Mouse (Mus musculus): ENCODE data around the gene Baiap3.
"Not testable (repeated sequence)": the region's sequence is repeated elsewhere in the genome, so short reads cannot be mapped to it uniquely, and the experiment has no call there.

Gene Baiap3

DNA sequence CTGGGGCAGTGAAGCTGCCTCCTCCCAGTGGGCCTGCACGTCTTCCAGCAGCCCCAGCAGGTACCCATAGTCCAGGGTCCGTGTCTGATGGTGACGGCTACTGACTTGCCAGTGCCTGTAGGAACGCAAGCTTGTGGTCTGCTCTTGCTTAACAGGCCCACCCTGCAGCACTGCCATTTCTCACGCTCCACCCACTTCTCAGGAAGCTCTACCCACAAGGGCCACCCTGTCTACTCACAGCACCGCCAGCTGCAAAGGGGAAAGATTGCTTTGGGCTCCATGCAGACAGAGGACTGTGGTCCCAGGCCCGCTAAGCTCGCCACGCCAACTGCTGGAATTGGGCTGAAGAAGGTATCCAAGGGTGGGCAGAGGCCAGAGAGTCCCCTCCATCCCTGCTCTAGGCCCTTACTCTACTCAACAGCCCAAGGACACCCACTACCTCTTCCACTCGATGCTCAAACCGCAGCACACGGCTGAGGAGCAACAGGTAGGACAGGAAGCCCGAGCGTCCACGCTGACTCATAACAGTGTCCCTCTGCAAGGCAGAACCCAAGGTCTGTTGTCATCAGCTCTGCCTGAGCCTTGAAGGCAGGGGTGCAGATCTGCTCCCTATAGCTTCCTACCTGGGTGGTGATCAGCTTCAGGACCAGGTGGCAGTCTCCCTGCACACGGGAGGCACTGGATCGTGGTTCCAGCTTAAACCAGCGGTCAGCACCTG, 8.0 kb downstream of the Baiap3 start:
- DNase-seq (ENCODE audit: low read depth, low spot score), result no peak

GRCm38 (mm10) chr17:25244239-25244638, 11.9 kb downstream of the Baiap3 start:
- DNase-seq (ENCODE audit: low read depth, low spot score), result no peak

- no peak for DNase-seq (ENCODE audit: low read depth, low spot score)
Measured at GRCm38 (mm10) chr17:25243131-25243780, 12.9 kb downstream of the Baiap3 start.

- peak; percentile 84 for DNase-seq (ENCODE audit: low read depth, low spot score)
Measured at GRCm38 (mm10) chr17:25239695-25240636, 16.2 kb downstream of the Baiap3 start, which contains the start of the genes Gnptg and Tsr3. Gene Gnptg, minus strand, starts transcription at chr17:25240124. Gene Tsr3, plus strand, starts transcription at chr17:25240170.

DNA sequence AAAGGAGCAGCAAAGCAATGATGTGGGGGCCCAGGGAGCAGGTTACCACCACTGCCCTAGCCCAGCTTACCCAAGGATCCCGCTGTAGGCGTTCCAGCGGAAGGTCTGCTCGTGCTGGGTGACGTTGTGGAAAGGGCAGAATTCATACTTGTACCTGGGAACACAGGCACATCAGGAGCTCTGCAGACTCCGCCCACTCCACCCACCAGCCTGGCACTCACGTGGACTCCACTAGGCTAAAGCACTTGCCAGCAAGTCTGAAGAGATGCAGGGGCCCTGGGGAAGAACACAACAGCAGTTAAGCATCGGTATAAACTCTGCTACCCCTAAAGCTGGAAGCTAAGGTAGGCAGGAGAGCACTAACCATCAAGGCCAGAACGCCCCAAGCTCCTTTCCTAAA, 20.5 kb downstream of the Baiap3 start:
- no peak for DNase-seq (ENCODE audit: low read depth, low spot score)

GRCm38 (mm10) chr17:25231621-25232020, 24.5 kb downstream of the Baiap3 start:
- DNase-seq (ENCODE audit: low read depth, low spot score), result not testable (repeated sequence)

DNA sequence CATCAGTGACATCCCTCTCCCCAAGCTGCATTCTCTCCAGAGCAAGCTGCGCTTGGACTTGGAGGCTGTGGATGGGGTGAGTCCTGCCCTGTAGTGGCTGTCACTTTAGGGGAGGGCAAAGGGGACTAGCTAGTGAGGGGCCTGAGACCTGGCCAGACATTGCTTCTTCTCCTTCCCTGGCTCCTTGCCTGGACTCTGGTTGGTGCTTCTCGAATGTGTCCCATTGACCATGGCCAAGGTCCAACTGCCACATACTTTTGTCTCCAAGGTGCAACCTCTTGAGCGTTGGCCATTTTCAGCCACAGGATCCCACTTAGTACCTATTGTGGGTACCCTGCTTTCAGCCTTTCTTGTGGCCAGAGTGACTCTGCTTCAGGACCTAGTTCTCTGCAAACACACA, 25.5 kb downstream of the Baiap3 start:
- DNase-seq (ENCODE audit: low read depth, low spot score), result no peak

DNA sequence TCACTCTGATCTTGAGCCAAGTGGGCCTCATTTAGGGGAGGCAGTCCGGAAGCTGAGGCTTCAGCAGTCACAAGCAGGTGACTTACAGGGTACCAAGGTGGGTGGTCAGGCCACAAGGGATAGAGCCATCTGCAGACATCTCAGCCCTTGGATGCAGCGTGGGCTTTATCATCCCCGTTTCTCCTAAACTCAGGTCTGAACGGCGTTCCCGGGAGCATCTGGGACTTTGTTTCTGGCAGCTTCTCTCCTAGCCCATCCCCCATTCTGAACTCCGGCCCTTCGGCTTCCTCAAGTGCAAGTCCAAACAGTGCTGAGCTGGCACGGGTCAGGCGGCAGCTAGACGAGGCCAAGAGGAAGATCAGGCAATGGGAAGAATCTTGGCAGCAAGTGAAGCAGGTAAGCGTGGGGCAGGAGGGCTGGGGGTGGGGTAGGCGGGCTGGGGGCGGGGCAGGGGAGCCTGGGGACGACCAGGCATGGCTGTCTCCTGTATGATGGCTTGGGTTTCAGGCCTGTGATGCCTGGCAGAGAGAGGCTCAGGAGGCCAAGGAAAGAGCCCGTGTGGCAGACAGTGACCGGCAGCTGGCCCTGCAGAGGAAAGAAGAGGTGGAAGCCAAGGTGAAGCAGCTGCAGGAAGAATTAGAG, 26.0 kb downstream of the Baiap3 start:
- DNase-seq (ENCODE audit: low read depth, low spot score), result not testable (repeated sequence)

DNA sequence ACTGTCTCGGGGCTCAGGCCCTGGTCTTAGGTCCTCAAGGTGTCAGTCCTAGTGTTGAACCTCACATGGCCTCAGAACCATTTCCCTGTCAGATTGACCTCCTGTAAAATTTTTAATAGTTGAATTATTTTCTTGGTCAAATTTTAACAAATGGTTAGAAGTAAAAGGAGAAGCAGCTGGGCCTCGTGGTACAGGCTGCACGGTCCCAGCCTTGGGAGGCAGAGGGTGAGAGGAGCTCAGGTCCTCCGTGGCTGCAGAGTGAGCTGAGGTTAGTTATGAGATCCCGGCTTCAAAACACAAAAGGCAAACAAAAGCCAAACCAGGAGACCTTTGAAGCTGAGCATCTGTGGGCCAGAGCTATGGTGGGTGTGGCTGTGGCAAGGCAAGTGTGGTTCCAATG, 28.2 kb downstream of the Baiap3 start:
- no peak for DNase-seq (ENCODE audit: low read depth, low spot score)

GRCm38 (mm10) chr17:25225659-25226058, 30.5 kb downstream of the Baiap3 start:
- no peak for DNase-seq (ENCODE audit: low read depth, low spot score)

- DNase-seq (ENCODE audit: low read depth, low spot score), result no peak
Measured at GRCm38 (mm10) chr17:25224586-25225222, 31.5 kb downstream of the Baiap3 start.

- DNase-seq (ENCODE audit: low read depth, low spot score), result no peak
Measured at GRCm38 (mm10) chr17:25222951-25223601, 33.1 kb downstream of the Baiap3 start.

DNA sequence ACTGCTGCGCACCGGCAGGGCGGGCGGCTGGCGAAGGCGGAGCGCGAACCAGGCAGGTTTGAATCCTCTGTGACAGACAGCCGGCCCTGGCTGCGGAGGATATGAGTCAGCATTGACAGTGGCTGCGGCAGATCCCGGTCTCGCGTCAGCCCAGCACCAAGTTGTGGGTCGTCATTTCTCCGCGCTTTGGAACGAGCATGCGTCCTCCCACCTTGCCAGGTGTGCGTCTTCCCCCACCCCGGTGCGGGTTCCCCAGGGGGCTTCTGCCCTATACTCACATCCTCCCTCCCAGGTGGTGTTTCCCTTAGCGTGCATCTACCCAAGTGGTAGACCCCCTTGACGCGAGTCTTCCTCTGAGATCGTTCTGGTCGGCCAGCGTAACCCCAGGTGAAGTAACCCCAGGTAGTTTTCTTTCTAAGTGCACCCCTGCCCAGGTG, 33.6 kb downstream of the Baiap3 start:
- DNase-seq (ENCODE audit: low read depth, low spot score), result not testable (repeated sequence)

- no peak for DNase-seq (ENCODE audit: low read depth, low spot score)
Measured at GRCm38 (mm10) chr17:25221821-25222503, 34.2 kb downstream of the Baiap3 start.

- DNase-seq (ENCODE audit: low read depth, low spot score), result no peak
Measured at GRCm38 (mm10) chr17:25220746-25221145, 35.4 kb downstream of the Baiap3 start.

GRCm38 (mm10) chr17:25219492-25220295, 36.5 kb downstream of the Baiap3 start:
- DNase-seq (ENCODE audit: low read depth, low spot score), result no peak

- no peak for DNase-seq (ENCODE audit: low read depth, low spot score)
Measured at GRCm38 (mm10) chr17:25218967-25219366, 37.2 kb downstream of the Baiap3 start.

DNA sequence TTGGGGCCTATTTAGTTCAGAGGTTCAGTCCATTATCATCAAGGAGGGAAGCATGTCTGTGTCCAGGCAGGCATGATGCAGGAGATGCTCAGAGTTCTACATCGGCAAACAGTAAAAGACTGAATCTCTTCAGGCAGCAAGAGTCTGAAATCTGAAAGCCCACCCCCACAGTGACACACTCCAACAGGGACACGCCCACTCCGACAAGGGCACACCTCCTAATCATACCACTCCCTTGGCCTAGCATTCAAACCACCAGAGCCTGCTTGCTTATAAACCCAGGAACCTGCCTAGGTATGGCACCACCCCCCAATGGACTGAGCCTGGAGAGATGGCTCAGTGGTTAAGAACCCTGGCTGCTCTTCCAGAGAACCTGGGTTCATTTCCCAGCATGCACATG, 40.7 kb downstream of the Baiap3 start:
- DNase-seq (ENCODE audit: low read depth, low spot score), result no peak

- no peak for DNase-seq (ENCODE audit: low read depth, low spot score)
Measured at GRCm38 (mm10) chr17:25211705-25212104, 44.5 kb downstream of the Baiap3 start.
